Mouse (Mus musculus) G1E (cell line): ENCODE data around the gene Zzef1.

Source experiments
- CTCF ChIP-seq: IDR thresholded peaks from 2 replicates; pipeline ENCODE4 v1.5.1; 2012; ENCODE audit warnings: low read depth, low read length, inconsistent platforms, mixed read lengths
- GATA1 ChIP-seq: IDR thresholded peaks from 2 replicates; pipeline ENCODE4 v1.6.1; 2012; ENCODE audit warnings: borderline replicate concordance, low read length, inconsistent platforms, mixed read lengths
- GATA2 ChIP-seq: IDR thresholded peaks from 2 replicates; pipeline ENCODE4 v1.6.1; 2012; ENCODE audit warnings: low read depth, low read length, inconsistent platforms, borderline replicate concordance
- POLR2AphosphoS5 ChIP-seq: IDR thresholded peaks from 2 replicates; pipeline ENCODE4 v1.6.1; 2012; ENCODE audit warnings: low read depth, low read length, inconsistent platforms; ENCODE audit not compliant: insufficient replicate concordance
- TAL1 ChIP-seq: conservative IDR thresholded peaks from 2 replicates; pipeline ENCODE4 v1.6.1; 2012; ENCODE audit warnings: low read depth, low read length, inconsistent platforms, mixed read lengths

DNA sequence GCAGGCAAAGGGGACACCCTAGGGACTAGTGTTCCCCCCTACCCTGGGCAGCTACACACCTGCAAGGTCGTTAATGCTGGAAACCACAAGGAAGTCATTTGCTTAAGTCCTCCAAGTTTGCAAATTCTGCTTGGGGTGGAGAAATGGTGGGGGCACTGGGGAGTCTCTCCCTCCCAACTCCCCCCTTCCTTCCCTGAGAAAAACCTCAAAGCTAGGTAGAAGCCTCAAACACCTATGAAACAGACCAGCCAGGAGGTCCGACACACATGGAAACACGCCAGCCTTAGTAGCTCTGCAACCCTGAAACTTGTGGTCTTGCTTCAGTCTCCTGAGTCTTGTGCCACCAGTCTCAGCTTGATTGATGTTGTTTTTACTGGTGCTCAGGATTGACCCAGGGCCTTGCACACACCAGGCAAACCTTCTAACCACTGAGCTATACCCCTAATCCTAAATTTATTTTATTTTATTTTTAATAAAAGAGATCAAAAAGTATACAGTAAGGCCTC is 167.8 kb downstream of the Zzef1 start:
- no peak for TF ChIP-seq GATA1
- TF ChIP-seq CTCF: no peak
- no peak for TF ChIP-seq TAL1
- no peak for TF ChIP-seq POLR2AphosphoS5
- TF ChIP-seq GATA2: no peak
